Mouse (Mus musculus): ENCODE results near the gene AU040320.

Gene AU040320

DNA sequence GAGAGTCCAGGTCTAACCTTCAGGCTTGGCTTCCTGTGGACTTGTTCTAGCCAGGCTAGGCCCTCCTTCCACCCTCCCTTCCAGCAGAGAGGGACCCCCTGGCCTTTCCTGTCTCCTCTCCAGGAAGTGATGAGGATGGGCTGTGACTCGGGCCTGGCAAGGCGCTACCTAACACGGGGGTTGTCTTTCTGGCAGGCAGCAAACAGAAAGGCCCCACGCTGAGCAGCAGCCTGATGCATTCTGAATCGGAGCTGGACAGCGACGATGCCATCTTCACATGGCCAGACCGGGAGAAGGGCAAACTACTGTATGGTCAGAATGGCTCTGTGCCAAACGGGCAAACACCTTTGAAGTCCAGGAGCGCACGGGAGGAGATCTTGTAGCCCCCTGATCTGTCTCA, 99.6 kb downstream of the AU040320 start:
- no peak for DNase-seq (ENCODE audit: extremely low read depth, low read depth)

DNA sequence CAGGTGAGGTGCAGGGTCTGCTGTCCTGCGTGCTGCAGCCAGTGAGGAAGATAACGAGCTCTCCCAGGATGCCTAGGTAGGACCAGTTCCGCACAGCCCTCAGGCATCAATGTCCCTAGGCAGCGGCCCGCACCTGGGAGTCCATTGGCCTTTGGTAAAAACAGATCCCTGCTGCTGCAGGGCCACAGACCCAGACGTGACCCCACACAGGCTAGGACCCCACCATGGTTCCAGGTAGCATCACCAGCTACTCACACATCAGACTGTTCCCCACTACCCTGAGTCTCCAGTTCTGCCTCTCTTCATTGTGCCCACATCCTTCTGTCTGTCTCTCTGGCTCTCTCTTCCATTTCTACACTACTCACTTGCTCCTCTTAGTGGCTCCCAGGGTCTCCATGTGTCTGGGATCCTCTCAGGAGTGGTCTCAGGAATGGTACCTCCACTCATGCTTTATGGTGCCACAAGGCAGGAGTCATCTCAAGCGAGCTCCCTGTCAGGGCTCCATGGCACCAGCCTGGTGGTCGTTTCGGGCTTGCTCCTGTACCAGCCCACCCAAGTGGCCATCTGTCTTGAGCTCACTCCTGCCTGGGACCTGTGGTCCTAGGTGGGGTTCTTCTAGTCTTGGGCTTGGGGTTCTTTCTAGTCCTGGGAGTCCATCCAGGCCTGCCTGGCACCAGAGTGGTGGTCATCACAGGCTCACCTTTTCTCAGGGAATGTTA, 107.1 kb downstream of the AU040320 start:
- no peak for DNase-seq (ENCODE audit: extremely low read depth, low read depth)

DNA sequence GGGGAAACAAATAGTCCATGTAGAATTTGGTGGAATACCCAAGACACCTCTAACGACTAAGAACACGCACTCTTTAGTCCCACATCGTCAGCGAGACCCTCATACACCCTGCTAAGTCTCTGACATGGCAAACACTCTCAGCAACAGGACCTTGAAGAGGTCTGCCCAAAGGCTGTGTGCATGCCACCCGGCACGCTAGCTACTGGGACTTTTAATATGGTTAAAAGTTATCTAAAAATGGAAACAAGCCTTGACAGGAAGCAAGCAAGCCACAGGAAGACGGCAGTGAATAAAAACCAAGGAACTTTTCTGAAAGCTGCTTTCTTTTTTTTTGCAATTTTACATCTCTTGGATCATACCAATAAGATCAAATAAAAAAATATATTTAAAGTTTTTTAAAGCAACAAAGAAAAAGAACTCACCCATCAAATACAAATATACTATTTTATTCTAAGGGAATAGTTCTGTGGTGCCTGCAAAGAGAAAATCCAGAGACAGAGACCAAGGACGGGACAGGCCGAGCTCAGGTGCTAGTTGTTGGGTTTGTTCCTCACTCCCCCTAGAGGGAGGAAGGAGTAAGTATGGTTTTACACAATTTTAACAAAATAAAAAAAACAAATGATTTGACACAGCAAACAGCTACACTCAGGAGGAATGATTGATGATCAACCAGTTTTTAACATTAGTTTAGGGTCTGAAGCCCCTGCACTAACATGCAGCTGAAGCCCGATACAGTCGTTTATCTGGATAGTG, 108.3 kb downstream of the AU040320 start:
- no peak for DNase-seq (ENCODE audit: extremely low read depth, low read depth)

DNA sequence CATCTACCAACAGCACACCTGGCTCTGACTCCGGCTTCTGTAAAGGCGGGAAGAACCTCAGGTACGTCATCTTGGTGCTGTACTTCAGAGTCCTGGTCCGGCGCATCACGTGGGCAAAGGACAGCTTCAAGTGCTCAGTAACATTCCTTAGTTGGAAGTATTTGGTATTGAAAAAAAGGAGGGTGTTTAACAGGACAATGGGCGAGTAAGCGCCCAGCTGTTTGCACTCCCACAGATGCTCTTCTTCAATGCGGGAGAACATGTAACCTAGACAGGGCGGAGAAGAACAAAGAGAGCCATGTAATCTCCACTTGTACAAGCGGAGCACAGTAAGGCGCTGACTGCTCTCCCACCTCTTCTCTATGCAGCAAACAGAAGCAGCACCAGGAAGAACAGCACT, 115.4 kb downstream of the AU040320 start:
- no peak for DNase-seq (ENCODE audit: extremely low read depth, low read depth)

DNA sequence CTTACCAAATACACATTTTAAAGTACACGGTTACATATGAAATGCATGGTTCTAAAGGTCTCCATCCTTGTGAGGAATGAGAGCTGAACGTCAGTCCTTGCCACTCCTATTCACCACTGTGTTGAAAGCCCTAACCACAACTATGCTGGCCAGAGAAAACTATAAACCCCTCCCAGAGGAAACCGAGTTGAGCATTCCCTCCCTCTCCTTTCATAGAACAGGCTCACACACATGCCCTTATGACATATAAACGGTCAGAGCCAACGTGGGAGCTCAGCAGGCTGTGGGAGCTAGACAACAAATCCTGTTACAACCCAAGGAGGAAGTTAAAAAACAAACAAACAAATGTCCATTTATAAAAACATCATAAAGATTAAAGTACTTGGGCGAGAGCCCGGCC, 119.4 kb downstream of the AU040320 start:
- DNase-seq (ENCODE audit: extremely low read depth, low read depth) = no peak

DNA sequence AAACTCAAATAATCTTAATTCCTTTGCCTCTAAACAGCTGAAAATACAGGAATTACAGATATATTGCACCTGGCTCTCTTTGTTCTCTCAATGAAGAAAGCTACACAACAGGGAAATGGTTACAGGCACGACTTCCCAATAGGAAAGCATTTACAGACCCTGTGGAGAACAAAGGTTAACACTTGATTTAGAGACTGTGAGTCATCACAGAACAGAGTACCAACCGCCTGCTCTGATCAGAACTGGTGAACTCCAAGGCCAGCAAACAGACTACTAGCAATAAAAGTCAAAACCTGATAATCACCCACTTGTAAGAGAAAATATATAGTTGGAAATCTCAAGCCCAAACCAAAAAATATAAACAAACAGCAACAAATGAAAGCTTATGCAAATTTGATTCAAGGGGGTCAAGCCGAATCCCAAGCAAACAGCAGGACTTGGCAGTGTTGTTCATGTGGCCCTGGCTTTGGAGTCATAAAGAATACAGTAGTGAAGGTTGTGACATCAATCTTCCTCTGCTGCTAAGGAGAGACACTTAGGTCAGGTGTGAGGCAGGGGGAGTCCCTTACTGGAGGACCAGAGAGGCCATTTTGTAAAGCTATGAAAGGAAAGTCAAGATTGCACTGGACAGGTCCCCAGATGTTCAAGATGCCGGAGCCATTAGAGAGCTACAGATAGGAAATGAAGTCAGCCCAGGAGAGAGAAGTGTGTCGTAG, 126.4 kb downstream of the AU040320 start:
- no peak for DNase-seq (ENCODE audit: extremely low read depth, low read depth)

DNA sequence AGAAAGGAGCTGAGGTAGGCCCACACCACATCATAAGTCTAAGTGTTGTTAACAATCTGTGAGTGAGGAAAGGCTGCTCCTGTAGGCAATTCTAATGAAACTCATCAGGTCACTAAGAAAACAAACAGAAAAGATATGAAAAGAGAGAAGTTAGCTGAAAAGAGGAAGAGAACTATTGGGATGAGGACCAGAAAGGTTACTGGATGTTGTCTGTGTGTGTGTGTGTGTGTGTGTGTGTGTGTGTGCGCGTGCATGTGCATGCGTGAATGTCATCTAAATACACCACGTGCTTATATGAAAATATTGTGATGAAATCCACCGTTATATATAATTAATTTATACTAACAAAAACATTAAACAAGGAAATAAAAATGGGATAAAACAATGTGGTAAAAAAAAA, 130.3 kb downstream of the AU040320 start:
- DNase-seq (ENCODE audit: extremely low read depth, low read depth) = peak; percentile 69

DNA sequence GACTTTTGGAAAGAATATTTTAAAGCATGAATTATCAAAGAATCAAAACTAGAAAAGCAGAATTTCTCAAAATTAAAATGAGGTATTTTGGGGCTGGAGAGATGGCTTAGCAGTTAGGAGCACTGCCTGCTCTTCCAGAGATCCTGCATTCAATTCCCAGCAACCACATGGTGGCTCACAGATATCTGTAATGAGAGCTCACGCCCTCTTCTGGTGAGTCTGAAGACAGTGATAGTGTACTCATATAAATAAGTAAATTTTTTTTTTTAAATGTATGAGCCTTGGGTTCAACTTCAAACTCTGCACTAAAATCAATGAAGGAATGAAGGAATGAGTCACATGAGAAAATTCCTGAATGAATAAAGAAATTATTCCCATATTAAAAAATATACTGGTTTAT, 132.6 kb downstream of the AU040320 start:
- DNase-seq (ENCODE audit: extremely low read depth, low read depth) = peak; percentile 10

DNA sequence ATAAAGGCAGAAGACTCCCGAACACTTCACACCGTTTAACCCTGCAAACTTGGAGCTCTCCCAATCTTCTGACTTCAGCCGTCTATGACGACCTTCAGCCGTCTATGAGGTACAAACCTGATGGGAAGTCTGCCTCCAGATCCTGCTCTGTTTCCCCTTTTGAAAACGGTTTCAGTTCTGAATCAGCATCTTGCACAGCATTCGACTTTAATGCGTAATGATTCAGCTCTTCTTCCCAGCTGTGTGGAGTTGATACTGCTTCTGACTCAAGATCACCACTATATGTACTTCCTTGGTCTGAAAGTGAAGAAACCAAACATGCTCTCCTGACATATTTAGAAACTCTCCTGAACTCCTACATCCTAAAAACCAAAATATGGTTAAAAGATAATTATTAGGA, 136.5 kb downstream of the AU040320 start:
- DNase-seq (ENCODE audit: extremely low read depth, low read depth) = peak; percentile 88

Measured in MEL-GATA-1-ER (cell line).